8 mouse cellular contexts compared by ENCODE assay signal in the genomic region with DNA sequence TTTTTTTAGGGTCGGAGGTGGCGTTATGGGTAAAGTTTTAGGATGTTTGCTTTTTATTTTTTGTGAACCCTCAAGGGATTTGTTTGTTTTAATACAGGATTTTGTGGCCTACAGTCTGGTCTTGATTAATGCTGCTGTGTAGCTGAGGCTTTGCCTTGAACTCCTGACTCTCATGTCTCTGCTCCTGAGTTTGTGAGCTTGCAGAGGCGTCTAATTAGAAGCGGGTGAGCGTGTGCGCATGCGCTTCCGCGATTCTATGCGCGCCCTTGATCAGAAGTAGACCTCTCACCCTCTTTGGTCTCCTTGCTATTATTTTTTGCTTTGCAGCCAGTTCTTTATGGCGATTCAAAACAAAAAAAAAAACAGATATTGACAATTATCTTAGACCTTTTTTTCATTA. TPM values are rescaled to one million over a fixed set of nuclear protein-coding genes. Genes with fewer than 3 reads are reported as not detected.
DNase-seq lines count a peak whose midpoint lies in the region; ATAC-seq and TF ChIP-seq lines count a peak whose summit lies in the region.

No protein-coding gene starts in this region.

- WGBS in heart, embryonic 14.5 days: 71% methylated on average over 12 of the region's 12 CpGs
- 75% methylated on average over 12 of the region's 12 CpGs for WGBS in liver, postnatal 0 days (ENCODE audit: insufficient replicate concordance)

- no peak for TF ChIP-seq CTCF in G1E (IDR thresholded peaks at IDR 0.05; ENCODE audit: low read depth, low read length)
- TF ChIP-seq CTCF in liver, postnatal 0 days (IDR thresholded peaks at IDR 0.05; ENCODE audit: low read depth): no peak

- H3K4me1 ChIP-seq in heart, embryonic 14.5 days (ENCODE audit: control insufficient read depth in 2 of 2, insufficient read depth in 2 of 2, low read length in 2 of 2): peaks cover 19 to 49% of the 10 kb centered on the region in 2 experiments
- H3K4me1 ChIP-seq in G1E (ENCODE audit: insufficient read depth, low read depth, low read length): peaks cover 39% of the 10 kb centered on the region
- H3K4me1 ChIP-seq in liver, postnatal 0 days (ENCODE audit: insufficient read depth): peaks cover 40% of the 10 kb centered on the region

- DNase-seq in heart, postnatal 36 days: no peak
- no peak for DNase-seq in G1E (ENCODE audit: low spot score)
- DNase-seq in forelimb bud, embryonic 11.5 days (ENCODE audit: low read depth, low spot score): peak; percentile 13
- no peak for DNase-seq in liver, postnatal 0 days
- DNase-seq in right cerebral cortex, postnatal 14 days: no peak
- DNase-seq in testis, postnatal 10 days (ENCODE audit: low spot score): no peak

- H3K27ac ChIP-seq in heart, embryonic 14.5 days (replicated peaks in 1 of 2; ENCODE audit: control insufficient read depth in 1 of 2, insufficient read depth in 1 of 2, low read depth in 2 of 2, low read length in 2 of 2): peak overlapping the region; percentile 61 to 86; a peak in 3 of 4 replicates
- peak overlapping the region; percentile 88 for H3K27ac ChIP-seq in liver, postnatal 0 days (ENCODE audit: low read depth)

- peak overlapping the region; percentile 85 to 91 for H3K4me3 ChIP-seq in heart, embryonic 14.5 days (ENCODE audit: control insufficient read depth in 1 of 2, insufficient read depth in 1 of 2, low read depth in 1 of 2, low read length in 2 of 2)
- H3K4me3 ChIP-seq in G1E (ENCODE audit: low read depth, low read length): peak overlapping the region; percentile 84; the same call in 1 of the 2 replicates
- H3K4me3 ChIP-seq in liver, postnatal 0 days (ENCODE audit: low read depth, low read length): peak overlapping the region; percentile 71

- no peak for TF ChIP-seq EP300 in liver, postnatal 0 days (IDR thresholded peaks at IDR 0.05; ENCODE audit: low read depth)

- H3K4me2 ChIP-seq in heart, embryonic 14.5 days (ENCODE audit: low read length): peak overlapping the region; percentile 73
- H3K4me2 ChIP-seq in liver, postnatal 0 days (ENCODE audit: low read depth, low read length): peak overlapping the region; percentile 81

- H3K9me3 ChIP-seq in heart, embryonic 14.5 days (ENCODE audit: control insufficient read depth, low read length): no peaks in the 10 kb centered on the region
- no peaks in the 10 kb centered on the region for H3K9me3 ChIP-seq in G1E (replicated peaks)
- H3K9me3 ChIP-seq in liver, postnatal 0 days (ENCODE audit: low read length): no peaks in the 10 kb centered on the region

- no peak for ATAC-seq in heart, embryonic 14.5 days (ENCODE audit: insufficient number of reproducible peaks, insufficient read depth, low FRiP score, low read depth)
- no peak for ATAC-seq in G1E (ENCODE audit: extremely low read depth, insufficient number of reproducible peaks, low FRiP score, poor library complexity, severe bottlenecking)
- no peak for ATAC-seq in liver, postnatal 0 days
- no peak for ATAC-seq in frontal cortex, adult (ENCODE audit: low TSS enrichment)

- H3K36me3 ChIP-seq in heart, embryonic 14.5 days (ENCODE audit: control insufficient read depth, insufficient read depth, low read length): peaks cover 5% of the 10 kb centered on the region; the same call in 1 of the 2 replicates
- peaks cover 28% of the 10 kb centered on the region for H3K36me3 ChIP-seq in G1E (replicated peaks)
- 0 out of 2 replicates have a peak, but pooled peaks cover 2% of the 10 kb centered on the region for H3K36me3 ChIP-seq in liver, postnatal 0 days (replicated peaks; ENCODE audit: insufficient read depth, low read length)

- H3K9ac ChIP-seq in heart, embryonic 14.5 days (ENCODE audit: low read length): peak overlapping the region; percentile 92
- peak overlapping the region; percentile 74 for H3K9ac ChIP-seq in liver, postnatal 0 days (replicated peaks)

- intact Hi-C loops in heart, postnatal 36 days (cut with DNase I): loop anchor here (2.0 kb wide), 1 partner anchor 35 kb away; no protein-coding TSS in a partner anchor

- H3K27me3 ChIP-seq in heart, embryonic 14.5 days (ENCODE audit: control insufficient read depth, insufficient read depth, low read length): no peaks in the 10 kb centered on the region
- no peaks in the 10 kb centered on the region for H3K27me3 ChIP-seq in G1E (ENCODE audit: insufficient read depth, low read length)
- H3K27me3 ChIP-seq in liver, postnatal 0 days (ENCODE audit: insufficient read depth, low read length): no peaks in the 10 kb centered on the region

RNA-seq across cellular contexts. Expression of a gene that starts 1.2 kb away (rescaled TPM):
- polyA plus RNA-seq in heart, embryonic 14.5 days (2014; fragmentation: Nextera tagmentation; extraction: Ambion mirVana): 324 and 359 TPM in 2 replicates
- 100 to 1,000 TPM; 221 to 229 TPM for total RNA-seq in heart, postnatal 36 days (2021)
- 17.7 and 47.9 TPM in 2 replicates for total RNA-seq in G1E (2014; fragmentation: Nextera tagmentation)
- total RNA-seq in G1E (2017): 28.1 and 28.8 TPM in 2 replicates
- 166 and 211 TPM in 2 replicates for polyA plus RNA-seq in G1E (2012)
- polyA plus RNA-seq in liver, postnatal 0 days (2015; fragmentation: Nextera tagmentation; extraction: Ambion mirVana): 84.9 and 85.0 TPM in 2 replicates

RNA-seq across cellular contexts. Expression of a gene that starts 14.5 kb away (rescaled TPM):
- 76.5 and 79.0 TPM in 2 replicates for polyA plus RNA-seq in heart, embryonic 14.5 days (2014; fragmentation: Nextera tagmentation; extraction: Ambion mirVana)
- total RNA-seq in heart, postnatal 36 days (2021): 100 to 1,000 TPM; 316 to 421 TPM
- total RNA-seq in G1E (2014; fragmentation: Nextera tagmentation): 71.8 and 156 TPM in 2 replicates
- 51.6 and 55.0 TPM in 2 replicates for total RNA-seq in G1E (2017)
- 5.8 and 7.2 TPM in 2 replicates for polyA plus RNA-seq in G1E (2012)
- polyA plus RNA-seq in liver, postnatal 0 days (2015; fragmentation: Nextera tagmentation; extraction: Ambion mirVana): 79.9 and 92.7 TPM in 2 replicates

RNA-seq across cellular contexts. Expression of a gene that starts 57.3 kb away (rescaled TPM):
- polyA plus RNA-seq in heart, embryonic 14.5 days (2014; fragmentation: Nextera tagmentation; extraction: Ambion mirVana): 23.7 and 24.2 TPM in 2 replicates
- total RNA-seq in heart, postnatal 36 days (2021): 10 to 100 TPM in 1 of 2 experiments, 1 to 10 TPM in 1; 9.9 to 11.6 TPM
- total RNA-seq in G1E (2014; fragmentation: Nextera tagmentation): 20.5 and 23.0 TPM in 2 replicates
- 18.4 and 22.3 TPM in 2 replicates for total RNA-seq in G1E (2017)
- polyA plus RNA-seq in G1E (2012): 13.8 and 18.2 TPM in 2 replicates
- polyA plus RNA-seq in liver, postnatal 0 days (2015; fragmentation: Nextera tagmentation; extraction: Ambion mirVana): 6.7 and 9.5 TPM in 2 replicates
